Mouse (Mus musculus): ENCODE data around the gene Dmp1.

The Dmp1 gene

DNA sequence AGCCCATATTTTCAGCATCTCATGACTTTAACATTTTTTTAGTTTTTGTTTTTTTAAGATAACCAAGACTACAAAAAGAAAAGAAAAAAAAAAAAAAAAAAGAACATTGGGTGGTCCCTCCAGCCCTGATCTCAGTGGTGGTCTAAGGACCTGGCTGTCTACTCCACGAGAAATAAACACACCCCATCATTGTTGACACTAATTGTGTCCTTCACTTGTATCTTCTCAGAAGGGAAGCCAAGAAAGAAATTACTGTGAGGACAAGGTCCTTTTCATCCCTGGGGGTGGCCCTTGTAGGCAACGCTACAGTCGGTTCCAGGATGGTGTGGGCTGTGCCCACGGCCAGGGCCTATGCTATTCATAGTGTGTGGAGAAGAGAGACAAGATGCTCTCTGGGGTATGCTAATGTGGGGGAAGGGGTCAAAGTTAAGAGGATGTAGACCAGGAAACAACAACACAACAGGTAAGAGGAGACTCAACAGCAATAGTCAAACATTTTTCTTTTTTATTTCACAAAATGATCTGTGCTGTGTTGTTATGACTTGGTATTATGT is 59.6 kb downstream of the Dmp1 start:
- DNase-seq (ENCODE audit: low spot score), result no peak

DNA sequence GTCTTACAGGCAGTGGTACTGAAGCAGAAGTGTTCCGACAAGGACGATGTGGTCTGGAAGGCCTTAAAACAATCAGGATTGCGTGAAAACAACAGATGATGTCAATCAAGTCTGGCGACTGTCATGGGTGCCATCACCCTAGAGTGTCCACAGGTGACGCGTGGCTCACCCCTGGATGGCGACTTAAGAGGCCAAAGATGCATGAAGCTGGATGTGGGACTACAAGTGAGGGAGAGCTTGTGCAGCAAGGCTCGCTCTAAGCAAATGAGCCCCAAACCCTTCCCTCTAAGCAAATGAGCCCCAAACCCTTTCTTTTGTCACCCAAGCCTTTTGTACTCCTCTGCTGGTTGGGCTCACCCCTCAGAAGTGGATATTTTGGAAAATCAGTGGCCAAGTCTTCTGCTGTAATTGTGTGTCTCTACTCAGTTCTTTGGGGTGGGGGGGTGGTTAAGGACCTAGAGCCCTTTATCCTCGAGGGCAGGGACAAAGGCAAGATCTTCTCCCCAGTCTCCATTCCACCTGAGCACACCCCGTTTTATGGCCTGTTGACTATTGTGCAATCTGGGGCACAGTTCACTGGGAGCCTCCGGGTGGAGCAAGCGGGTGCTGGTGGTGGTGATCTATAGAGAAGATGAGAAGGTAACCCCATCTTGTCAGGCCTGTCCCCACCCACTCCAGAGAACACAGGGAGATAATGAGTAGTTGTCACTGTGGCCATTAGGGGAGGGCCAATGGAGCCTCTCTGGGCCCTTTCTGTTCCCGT is 60.8 kb downstream of the Dmp1 start:
- no peak for DNase-seq (ENCODE audit: low spot score)

All from ovary, postnatal 14 days (tissue).